ENCODE assay signal across 8 mouse cellular contexts in the genomic region with DNA sequence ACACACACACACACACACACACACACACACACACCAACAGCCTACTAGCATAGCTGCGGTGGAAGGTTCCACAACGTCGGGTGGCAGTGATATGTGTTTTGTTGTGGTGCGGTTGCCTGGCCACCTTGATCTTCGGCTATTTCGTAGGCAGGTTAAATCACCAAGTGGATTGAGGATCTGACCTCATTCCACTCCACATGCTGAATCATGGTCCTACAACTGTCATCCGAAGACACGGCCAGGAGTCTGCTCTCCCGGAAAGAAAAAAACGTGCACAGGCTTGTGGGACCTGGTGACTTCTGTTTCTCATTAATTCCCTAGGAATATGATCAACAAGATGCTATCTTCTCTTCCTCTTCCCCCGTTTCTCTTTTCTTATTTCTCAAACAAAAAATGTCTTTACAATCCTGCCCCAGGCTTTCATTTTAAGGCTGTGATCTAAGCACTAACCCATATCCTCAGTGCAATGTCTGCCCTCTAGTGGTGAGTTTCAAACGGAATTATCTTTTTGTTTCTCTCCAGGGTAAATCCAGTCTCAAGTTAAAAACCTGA. TPM values are rescaled to one million over a fixed set of nuclear protein-coding genes. Genes with fewer than 3 reads are reported as not detected.
A peak's percentile ranks its signal among the peaks of the same experiment; 100 is the strongest.
DNase-seq lines count a peak whose midpoint lies in the region; ATAC-seq lines count a peak whose summit lies in the region.

No protein-coding gene starts in this region.

- no peaks in the 10 kb centered on the region for H3K9me3 ChIP-seq in midbrain, embryonic 15.5 days

- intact Hi-C loops in left cerebral cortex, postnatal 14 days (cut with DNase I) = loop anchor here (5.0 kb wide), 1 partner anchor 122 kb away; a partner anchor contains a TSS

- H3K4me3 ChIP-seq in midbrain, embryonic 15.5 days = 0 out of 2 replicates have a peak overlapping the region, but pooled peaks have one; percentile 11

- no peaks in the 10 kb centered on the region for H3K27me3 ChIP-seq in midbrain, embryonic 15.5 days (replicated peaks)

- H3K4me2 ChIP-seq in midbrain, embryonic 15.5 days = peak overlapping the region; percentile 32; the same call in 1 of the 2 replicates

- H3K27ac ChIP-seq in midbrain, embryonic 15.5 days = no peak overlapping the region

- H3K4me1 ChIP-seq in midbrain, embryonic 15.5 days = 0 out of 2 replicates have a peak, but pooled peaks cover 5% of the 10 kb centered on the region

- no peak overlapping the region for H3K9ac ChIP-seq in midbrain, embryonic 15.5 days

- peak; percentile 85 for ATAC-seq in inflammation-experienced regulatory T-cells, adult 6 months
- ATAC-seq in midbrain, embryonic 15.5 days (replicated peaks) = peak; percentile 86

- 55% methylated on average over 12 of the region's 12 CpGs for WGBS in midbrain, embryonic 15.5 days

- peak; percentile 54 for DNase-seq in 3134 (ENCODE audit: extremely low read depth, insufficient read length, low spot score)
- peak; percentile 80 for DNase-seq in ES-CJ7 (ENCODE audit: low read depth, low spot score)
- peak; percentile 72 for DNase-seq in cerebellum, adult 8-10 months
- DNase-seq in gastrocnemius, adult 18-20 months (ENCODE audit: low spot score) = peak; percentile 83
- peak; percentile 79 to 92 for DNase-seq in left cerebral cortex, postnatal 14 days (ENCODE audit: low spot score in 2 of 2)
- DNase-seq in thymus, postnatal 10 days (ENCODE audit: low spot score in 2 of 2) = peak; percentile 11 to 71

- H3K36me3 ChIP-seq in midbrain, embryonic 15.5 days (replicated peaks) = no peaks in the 10 kb centered on the region

RNA-seq across cellular contexts. Expression of a gene that starts 43.6 kb away (rescaled TPM):
- under 1 TPM; 0.18 to 0.38 TPM for total RNA-seq in gastrocnemius, adult 18-20 months (2021)
- under 1 TPM in 2 of 3 experiments, not detected in 1; 0.23 to 0.24 TPM for polyA plus RNA-seq in inflammation-experienced regulatory T-cells, adult 6 months (2017; shearing (Covaris generic))
- total RNA-seq in left cerebral cortex, postnatal 14 days (2021) = 1 to 10 TPM; 1.6 to 2.7 TPM
- 0.14 and 0.19 TPM in 2 replicates for polyA plus RNA-seq in midbrain, embryonic 15.5 days (2015; fragmentation: Nextera tagmentation; extraction: Ambion mirVana)
